Comparison of ENCODE assay signal across 18 mouse cellular contexts in the genomic region with DNA sequence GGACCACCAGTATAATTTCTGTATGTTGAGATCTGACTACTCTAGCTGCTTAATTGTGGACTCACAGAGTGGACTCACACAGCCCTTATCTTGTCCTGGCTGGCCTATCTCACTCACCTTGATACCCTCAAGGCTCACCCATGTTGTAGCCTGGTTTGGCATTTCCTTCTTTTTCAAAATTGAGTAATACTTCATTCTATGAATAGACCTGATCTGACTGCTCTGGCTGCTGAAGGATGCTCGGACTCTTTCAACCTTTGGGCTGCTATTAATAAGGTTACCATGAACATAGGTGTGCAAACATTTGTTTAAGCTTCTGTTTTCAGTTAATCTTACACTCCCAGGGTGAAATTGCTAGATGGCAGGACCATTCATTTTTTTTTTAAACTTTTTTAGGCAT. TPM values are rescaled to one million over a fixed set of nuclear protein-coding genes. Genes with fewer than 3 reads are reported as not detected.
"Had no signal": no experiment of that assay in that cellular context is flagged by ENCODE, and none has a peak within 500 bp of the region (broad histone marks: within the 10 kb centered on the region; RNA-seq: fewer than 3 reads in every experiment).

No protein-coding gene starts in this region.

- H3K4me2 ChIP-seq: neural tube, embryonic 13.5 days; neural tube, embryonic 15.5 days; stomach, embryonic 15.5 days had no signal

- H3K27me3 ChIP-seq: neural tube, embryonic 13.5 days; neural tube, embryonic 15.5 days; stomach, embryonic 15.5 days had no signal

- H3K9me3 ChIP-seq: neural tube, embryonic 13.5 days; neural tube, embryonic 15.5 days; stomach, embryonic 15.5 days had no signal

- H3K27ac ChIP-seq: neural tube, embryonic 13.5 days; neural tube, embryonic 15.5 days; stomach, embryonic 15.5 days had no signal

- H3K4me3 ChIP-seq: neural tube, embryonic 13.5 days; neural tube, embryonic 15.5 days; stomach, embryonic 15.5 days had no signal

- H3K36me3 ChIP-seq: neural tube, embryonic 13.5 days; neural tube, embryonic 15.5 days; stomach, embryonic 15.5 days had no signal

- H3K9ac ChIP-seq: neural tube, embryonic 13.5 days; neural tube, embryonic 15.5 days; stomach, embryonic 15.5 days had no signal

- DNase-seq: retina, postnatal 1 day; right cerebral cortex, adult 18-20 months; right cerebral cortex, postnatal 14 days; right cerebral cortex, postnatal 25 days; right cerebral cortex, postnatal 4 days; spleen, adult 18-20 months; thymus, adult 18-20 months; thymus, adult 2 months; thymus, postnatal 14 days; thymus, postnatal 25 days; thymus, postnatal 36 days; thymus, postnatal 4 days had no signal

RNA-seq across cellular contexts. Expression of a gene that starts 51.6 kb away (rescaled TPM):
- total RNA-seq: neutrophil, adult 5-6 weeks had no signal
- polyA plus RNA-seq: stomach, embryonic 14.5 days; stomach, embryonic 15.5 days; stomach, embryonic 16.5 days had no signal
